Mouse (Mus musculus) neutrophil, adult 83 days (primary cell): ENCODE measurements around the gene Hdlbp. TPM values are rescaled to one million over a fixed set of nuclear protein-coding genes. Genes with fewer than 3 reads are reported as not detected.

Experiments
- total RNA-seq, 2 experiments: library from RNA; stranded (reverse); gene quantifications; one replicate each; pipeline ENCODE4 v1.2.4; 2023

Gene Hdlbp
- 100 to 1,000 TPM; 146 to 147 TPM for total RNA-seq

GRCm38 (mm10) chr1:93478586-93479475 lies at the start of gene Hdlbp:
Gene Hdlbp (minus strand): TSS chr1:93478815.

DNA sequence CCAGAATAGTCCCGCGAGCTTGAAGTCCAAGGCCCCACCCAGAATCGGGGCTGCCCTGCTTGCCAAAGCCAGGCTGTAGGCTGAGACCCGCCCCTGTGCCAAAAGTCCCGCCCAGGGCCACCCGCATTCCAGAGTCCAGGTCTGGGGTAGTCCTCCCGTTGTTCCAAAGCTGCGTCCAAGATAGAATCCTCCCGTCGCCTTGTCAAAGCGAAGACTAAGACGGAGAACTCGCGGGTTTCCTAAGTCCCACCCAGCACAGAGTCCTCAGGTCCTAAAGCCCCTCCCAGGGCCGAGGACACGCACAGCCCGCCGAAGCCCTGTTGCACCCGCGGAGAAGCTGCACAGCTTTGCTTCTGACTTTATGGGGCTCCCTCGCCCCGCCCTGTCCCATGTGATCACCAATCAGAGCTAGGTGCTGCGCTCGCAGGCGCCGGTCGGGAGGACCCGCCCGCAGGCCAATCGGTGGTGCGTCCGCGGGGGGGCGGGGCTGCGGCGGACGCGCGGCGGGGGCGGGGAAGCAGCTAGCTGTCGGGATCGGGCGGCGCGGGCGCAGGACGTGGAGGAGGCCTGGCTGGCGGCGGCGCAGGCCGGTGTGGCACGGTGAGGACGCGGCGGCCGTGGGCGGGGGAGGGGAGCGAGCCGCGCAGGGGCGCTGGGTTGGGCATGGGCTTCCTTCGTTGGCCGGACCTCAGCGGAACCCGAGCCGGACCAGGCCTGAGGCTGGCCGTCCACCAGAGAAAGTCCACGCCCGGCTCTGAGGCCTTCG lies 33.2 kb upstream of the Hdlbp start, which contains the start of gene Farp2:
Gene Farp2 (plus strand): TSS at position 495 of the 766 bp plus-strand sequence.

DNA sequence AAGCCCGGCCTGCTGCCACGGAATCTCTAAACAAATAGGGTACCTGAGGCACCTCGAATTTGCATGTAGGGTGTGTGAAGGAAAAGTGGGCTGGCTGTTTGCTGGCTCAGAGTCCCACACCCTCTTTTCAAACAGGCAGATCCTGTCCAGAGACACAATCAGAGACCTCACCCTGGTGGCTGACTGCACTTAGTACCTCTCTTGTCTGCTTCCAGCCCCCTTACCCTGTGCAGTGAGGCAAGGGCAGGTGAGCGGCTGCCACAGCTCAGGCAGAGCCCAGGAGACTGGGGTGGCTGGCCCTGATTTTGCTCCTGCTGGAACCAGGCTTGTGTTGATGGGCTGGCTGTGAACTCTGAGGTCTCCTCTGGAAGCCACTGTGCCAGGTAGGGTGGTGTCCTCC lies 105.0 kb downstream of the Hdlbp start, which contains the start of gene Ano7:
Gene Ano7 (plus strand): TSS at position 266 of the 400 bp plus-strand sequence.

Other genes with a start within 250 kb of the Hdlbp start
- gene Sned1, start 243.0 kb downstream of the Hdlbp start, total RNA-seq = 1 to 10 TPM; 3.6 to 5.4 TPM
- 10 to 100 TPM; 10.2 to 10.9 TPM for gene Mterf4, start 172.9 kb downstream of the Hdlbp start, total RNA-seq
- 10 to 100 TPM; 13.4 to 20.1 TPM for gene Ppp1r7, start 136.0 kb downstream of the Hdlbp start, total RNA-seq
- gene Pask, start 135.3 kb downstream of the Hdlbp start, total RNA-seq = 10 to 100 TPM; 10.7 to 15.0 TPM
- not detected for gene Ano7, start 104.9 kb downstream of the Hdlbp start, total RNA-seq
- 1 to 10 TPM; 2.0 to 2.5 TPM for gene Farp2, start 33.3 kb upstream of the Hdlbp start, total RNA-seq
- 10 to 100 TPM; 43.5 to 45.4 TPM for gene Stk25, start 179.8 kb upstream of the Hdlbp start, total RNA-seq
- gene Bok, start 206.8 kb upstream of the Hdlbp start, total RNA-seq = not detected